Mouse (Mus musculus): ENCODE measurements around the gene Cuedc1. TPM values are rescaled to one million over a fixed set of nuclear protein-coding genes. Genes with fewer than 3 reads are reported as not detected.

The Cuedc1 gene
- polyA plus RNA-seq, 1 experiment from 2014 or later: 37.8 TPM

- no peaks in the 10 kb centered on the region for H3K27me3 ChIP-seq (ENCODE audit: control insufficient read depth, insufficient read depth, low read length)
- H3K27ac ChIP-seq: no peak overlapping the region
- no peak overlapping the region for H3K9ac ChIP-seq
- DNase-seq (ENCODE audit: low spot score) (no peak), ATAC-seq (ENCODE audit: low FRiP score) (no peak)
- no peak overlapping the region for H3K4me2 ChIP-seq (replicated peaks)
- 79% methylated on average over 7 of the region's 7 CpGs for WGBS
- H3K4me3 ChIP-seq (replicated peaks; ENCODE audit: low read length): no peak overlapping the region
- H3K9me3 ChIP-seq (ENCODE audit: control insufficient read depth, low read length): no peaks in the 10 kb centered on the region
- H3K36me3 ChIP-seq (replicated peaks; ENCODE audit: control insufficient read depth, insufficient read depth): no peaks in the 10 kb centered on the region
- peaks cover 36% of the 10 kb centered on the region for H3K4me1 ChIP-seq (replicated peaks; ENCODE audit: control insufficient read depth, insufficient read depth, low read length)
Measured at GRCm38 (mm10) chr11:88112677-88113333, 14.9 kb downstream of the Cuedc1 start.

- ATAC-seq (ENCODE audit: low FRiP score): no peak
Measured at GRCm38 (mm10) chr11:88113543-88114271, 15.8 kb downstream of the Cuedc1 start.

GRCm38 (mm10) chr11:88114871-88115301 is 17.0 kb downstream of the Cuedc1 start:
- ATAC-seq (ENCODE audit: low FRiP score) (no peak), DNase-seq (ENCODE audit: low spot score) (no peak)
- Histone ChIP-seq H3K9me3 (ENCODE audit: control insufficient read depth, low read length) (no peaks in the 10 kb centered on the region), H3K4me3 (replicated peaks; ENCODE audit: low read length) (no peak overlapping the region), H3K27ac (peak overlapping the region; percentile 29; the same call in 1 of the 2 replicates), H3K27me3 (ENCODE audit: control insufficient read depth, insufficient read depth, low read length) (no peaks in the 10 kb centered on the region), H3K4me1 (replicated peaks; ENCODE audit: control insufficient read depth, insufficient read depth, low read length) (peaks cover 54% of the 10 kb centered on the region), H3K36me3 (replicated peaks; ENCODE audit: control insufficient read depth, insufficient read depth) (no peaks in the 10 kb centered on the region), H3K9ac (peak overlapping the region; percentile 21), H3K4me2 (replicated peaks) (no peak overlapping the region)
- WGBS: 43% methylated on average over 8 of the region's 8 CpGs

More at GRCm38 (mm10) chr11:88113543-88114271, 15.8 kb downstream of the Cuedc1 start:
- H3K4me2 ChIP-seq (replicated peaks): no peak overlapping the region
- no peak overlapping the region for H3K4me3 ChIP-seq (replicated peaks; ENCODE audit: low read length)
- WGBS: 43% methylated on average over 6 of the region's 6 CpGs
- 0 out of 2 replicates have a peak overlapping the region, but pooled peaks have one; percentile 0 for H3K27ac ChIP-seq
- no peaks in the 10 kb centered on the region for H3K36me3 ChIP-seq (replicated peaks; ENCODE audit: control insufficient read depth, insufficient read depth)
- H3K9ac ChIP-seq: no peak overlapping the region
- peaks cover 42% of the 10 kb centered on the region for H3K4me1 ChIP-seq (replicated peaks; ENCODE audit: control insufficient read depth, insufficient read depth, low read length)
- no peaks in the 10 kb centered on the region for H3K9me3 ChIP-seq (ENCODE audit: control insufficient read depth, low read length)
- no peaks in the 10 kb centered on the region for H3K27me3 ChIP-seq (ENCODE audit: control insufficient read depth, insufficient read depth, low read length)
- DNase-seq (ENCODE audit: low spot score): no peak

- H3K4me3 ChIP-seq (replicated peaks; ENCODE audit: low read length): no peak overlapping the region
- H3K4me1 ChIP-seq (replicated peaks; ENCODE audit: control insufficient read depth, insufficient read depth, low read length): peaks cover 55% of the 10 kb centered on the region
- H3K9me3 ChIP-seq (ENCODE audit: control insufficient read depth, low read length): no peaks in the 10 kb centered on the region
- ATAC-seq (ENCODE audit: low FRiP score) (no peak), DNase-seq (ENCODE audit: low spot score) (no peak)
- 81% methylated on average over 6 of the region's 6 CpGs for WGBS
- no peak overlapping the region for H3K4me2 ChIP-seq (replicated peaks)
- H3K27me3 ChIP-seq (ENCODE audit: control insufficient read depth, insufficient read depth, low read length): no peaks in the 10 kb centered on the region
- H3K9ac ChIP-seq: no peak overlapping the region
- H3K27ac ChIP-seq: no peak overlapping the region
- no peaks in the 10 kb centered on the region for H3K36me3 ChIP-seq (replicated peaks; ENCODE audit: control insufficient read depth, insufficient read depth)
Measured at GRCm38 (mm10) chr11:88116568-88116967, 18.7 kb downstream of the Cuedc1 start.

- peaks cover 64% of the 10 kb centered on the region for H3K4me1 ChIP-seq (replicated peaks; ENCODE audit: control insufficient read depth, insufficient read depth, low read length)
- ATAC-seq (ENCODE audit: low FRiP score) (no peak), DNase-seq (ENCODE audit: low spot score) (no peak)
- 62% methylated on average over 10 of the region's 10 CpGs for WGBS
- H3K36me3 ChIP-seq (replicated peaks; ENCODE audit: control insufficient read depth, insufficient read depth): no peaks in the 10 kb centered on the region
- H3K9ac ChIP-seq: peak overlapping the region; percentile 2; the same call in 1 of the 2 replicates
- H3K9me3 ChIP-seq (ENCODE audit: control insufficient read depth, low read length): no peaks in the 10 kb centered on the region
- no peak overlapping the region for H3K4me3 ChIP-seq (replicated peaks; ENCODE audit: low read length)
- H3K4me2 ChIP-seq (replicated peaks): no peak overlapping the region
- H3K27me3 ChIP-seq (ENCODE audit: control insufficient read depth, insufficient read depth, low read length): no peaks in the 10 kb centered on the region
- H3K27ac ChIP-seq: peak overlapping the region; percentile 80
Measured at GRCm38 (mm10) chr11:88117356-88118090, 19.7 kb downstream of the Cuedc1 start.

- Histone ChIP-seq H3K9me3 (ENCODE audit: control insufficient read depth, low read length) (no peaks in the 10 kb centered on the region), H3K4me3 (replicated peaks; ENCODE audit: low read length) (no peak overlapping the region), H3K4me1 (replicated peaks; ENCODE audit: control insufficient read depth, insufficient read depth, low read length) (peaks cover 65% of the 10 kb centered on the region), H3K4me2 (replicated peaks) (no peak overlapping the region), H3K27ac (peak overlapping the region; percentile 80), H3K9ac (peak overlapping the region; percentile 2; the same call in 1 of the 2 replicates), H3K36me3 (replicated peaks; ENCODE audit: control insufficient read depth, insufficient read depth) (no peaks in the 10 kb centered on the region), H3K27me3 (ENCODE audit: control insufficient read depth, insufficient read depth, low read length) (no peaks in the 10 kb centered on the region)
- 30% methylated on average over 6 of the region's 6 CpGs for WGBS
- no peak for ATAC-seq (ENCODE audit: low FRiP score)
- no peak for DNase-seq (ENCODE audit: low spot score)
Measured at GRCm38 (mm10) chr11:88118091-88118440, 20.2 kb downstream of the Cuedc1 start.

GRCm38 (mm10) chr11:88118817-88119642 is 21.2 kb downstream of the Cuedc1 start:
- H3K9me3 ChIP-seq (ENCODE audit: control insufficient read depth, low read length): no peaks in the 10 kb centered on the region
- ATAC-seq (ENCODE audit: low FRiP score) (peak; percentile 92), DNase-seq (ENCODE audit: low spot score) (peak; percentile 70)
- H3K27me3 ChIP-seq (ENCODE audit: control insufficient read depth, insufficient read depth, low read length): no peaks in the 10 kb centered on the region
- WGBS: 4% methylated on average over 8 of the region's 8 CpGs
- no peak overlapping the region for H3K4me3 ChIP-seq (replicated peaks; ENCODE audit: low read length)
- peak overlapping the region; percentile 15 for H3K4me2 ChIP-seq (replicated peaks)
- H3K27ac ChIP-seq: peak overlapping the region; percentile 80
- H3K4me1 ChIP-seq (replicated peaks; ENCODE audit: control insufficient read depth, insufficient read depth, low read length): peaks cover 62% of the 10 kb centered on the region
- no peaks in the 10 kb centered on the region for H3K36me3 ChIP-seq (replicated peaks; ENCODE audit: control insufficient read depth, insufficient read depth)
- peak overlapping the region; percentile 2; the same call in 1 of the 2 replicates for H3K9ac ChIP-seq

GRCm38 (mm10) chr11:88122545-88122944 is 24.7 kb downstream of the Cuedc1 start:
- Histone ChIP-seq H3K9ac (no peak overlapping the region), H3K9me3 (ENCODE audit: control insufficient read depth, low read length) (no peaks in the 10 kb centered on the region), H3K27me3 (ENCODE audit: control insufficient read depth, insufficient read depth, low read length) (no peaks in the 10 kb centered on the region), H3K27ac (0 out of 2 replicates have a peak overlapping the region, but pooled peaks have one; percentile 43), H3K4me3 (replicated peaks; ENCODE audit: low read length) (no peak overlapping the region), H3K36me3 (replicated peaks; ENCODE audit: control insufficient read depth, insufficient read depth) (no peaks in the 10 kb centered on the region), H3K4me2 (replicated peaks) (no peak overlapping the region), H3K4me1 (replicated peaks; ENCODE audit: control insufficient read depth, insufficient read depth, low read length) (peaks cover 42% of the 10 kb centered on the region)
- WGBS: 29% methylated on average over 5 of the region's 5 CpGs
- ATAC-seq (ENCODE audit: low FRiP score) (no peak), DNase-seq (ENCODE audit: low spot score) (no peak)

Data from hindbrain, embryonic 14.5 days (tissue).